Mouse (Mus musculus) intestine, embryonic 16.5 days (tissue): ENCODE results near the gene Ntrk2. TPM values are rescaled to one million over a fixed set of nuclear protein-coding genes. Genes with fewer than 3 reads are reported as not detected.

Experiments used
- ATAC-seq: fragments of 200-750 bp; cut with Nextera tagmentation; 2 replicates; pipeline ENCODE4 v1.8.0; 2017; ENCODE audit warnings: moderate TSS enrichment, moderate library complexity
- H3K27ac ChIP-seq: fragments of 300-500 bp; sonication (generic); 2 replicates; pipeline ENCODE4 v1.5.1; 2014; ENCODE audit warnings: mild to moderate bottlenecking, low read length
- H3K27me3 ChIP-seq: fragments of 300-500 bp; sonication (generic); replicated peaks from 2 replicates; pipeline ENCODE4 v1.6.1; 2014; ENCODE audit warnings: low read length, control low read depth, mixed read lengths; ENCODE audit not compliant: control insufficient read depth, insufficient read depth
- H3K36me3 ChIP-seq: fragments of 300-500 bp; sonication (generic); 2 replicates; pipeline ENCODE4 v1.6.1; 2014; ENCODE audit warnings: low read length, control low read depth; ENCODE audit not compliant: control insufficient read depth, insufficient read depth
- H3K4me1 ChIP-seq: fragments of 300-500 bp; sonication (generic); 2 replicates; pipeline ENCODE4 v1.6.1; 2014; ENCODE audit warnings: low read length, control low read depth, mixed read lengths; ENCODE audit not compliant: control insufficient read depth, insufficient read depth
- H3K4me2 ChIP-seq: fragments of 300-500 bp; sonication (generic); 2 replicates; pipeline ENCODE4 v1.6.1; 2014; ENCODE audit warnings: low read depth, low read length, control low read depth
- H3K4me3 ChIP-seq: fragments of 300-500 bp; sonication (generic); 2 replicates; pipeline ENCODE4 v1.5.1; 2014; ENCODE audit warnings: mild to moderate bottlenecking, low read length
- H3K9ac ChIP-seq: fragments of 300-500 bp; sonication (generic); 2 replicates; pipeline ENCODE4 v1.6.1; 2014; ENCODE audit warnings: low read depth, low read length
- H3K9me3 ChIP-seq: fragments of 300-500 bp; sonication (generic); 2 replicates; pipeline ENCODE4 v1.6.1; 2016; ENCODE audit warnings: low read length, control low read depth; ENCODE audit not compliant: control insufficient read depth
- WGBS: fragments of 180-500 bp; shearing (Covaris S2); extraction: QIAGEN DNeasy Blood & Tissue Kit; methylation state at CpG from one replicate; pipeline ENCODE4 v1.1.7; 2014; 5-methylcytosine and 5-hydroxymethylcytosine counted together
- polyA plus RNA-seq: library from polyadenylated mRNA; unstranded; fragments of >200 nt; fragmentation: Nextera tagmentation; extraction: Ambion mirVana; gene quantifications from 2 replicates; pipeline ENCODE4 v1.2.1, GENCODE M21; 2015

Ntrk2 gene
- polyA plus RNA-seq, 1 experiment from 2014 or later, result 0.87 TPM

DNA sequence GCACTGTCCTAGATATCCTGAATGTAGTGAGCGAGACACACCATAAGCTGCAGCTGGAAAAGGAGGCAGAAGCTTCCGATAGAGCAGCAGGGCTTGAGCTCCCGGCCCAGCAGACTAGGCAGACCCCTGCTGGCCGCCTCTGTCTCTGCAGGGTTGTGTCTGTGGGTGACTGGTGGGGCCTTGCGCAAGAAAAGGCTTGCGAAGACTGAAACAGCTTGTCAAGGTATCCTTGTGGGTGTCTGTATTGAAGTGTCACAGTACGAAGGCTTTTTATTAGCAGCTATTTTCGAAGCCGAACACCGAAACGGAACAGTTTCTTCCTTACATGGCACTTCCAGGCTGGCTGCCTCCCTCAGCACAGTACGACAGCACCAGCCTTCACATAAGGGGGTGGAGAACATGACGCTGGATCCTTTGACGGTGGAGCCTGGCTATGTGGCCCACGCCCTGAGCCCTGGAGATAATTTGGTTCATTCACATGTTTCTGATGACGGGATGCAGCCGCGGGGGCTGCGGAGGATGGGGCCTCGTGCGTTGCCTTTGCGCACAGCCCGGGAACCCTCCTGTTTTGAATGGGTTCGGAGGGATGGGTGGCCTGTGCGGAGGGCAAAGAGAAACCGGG is 267.4 kb downstream of the Ntrk2 start:
- no peak overlapping the region for H3K27ac ChIP-seq
- H3K4me3 ChIP-seq, result no peak overlapping the region
- H3K9ac ChIP-seq, result peak overlapping the region; percentile 0; the same call in 1 of the 2 replicates
- 24% methylated on average over 26 of the region's 26 CpGs for WGBS
- H3K36me3 ChIP-seq, result no peaks in the 10 kb centered on the region
- peaks cover 5% of the 10 kb centered on the region; the same call in 1 of the 2 replicates for H3K27me3 ChIP-seq
- H3K4me2 ChIP-seq, result peak overlapping the region; percentile 31; the same call in 1 of the 2 replicates
- H3K4me1 ChIP-seq, result no peaks in the 10 kb centered on the region
- no peaks in the 10 kb centered on the region for H3K9me3 ChIP-seq
- peak; percentile 75 for ATAC-seq

- no peak overlapping the region for H3K4me3 ChIP-seq
- no peak for ATAC-seq
- no peak overlapping the region for H3K27ac ChIP-seq
- no peaks in the 10 kb centered on the region for H3K4me1 ChIP-seq
- H3K27me3 ChIP-seq, result peaks cover 5% of the 10 kb centered on the region; the same call in 1 of the 2 replicates
- H3K36me3 ChIP-seq, result no peaks in the 10 kb centered on the region
- 46% methylated on average over 4 of the region's 4 CpGs for WGBS
- H3K4me2 ChIP-seq, result no peak overlapping the region
- H3K9me3 ChIP-seq, result no peaks in the 10 kb centered on the region
- no peak overlapping the region for H3K9ac ChIP-seq
Observed at GRCm38 (mm10) chr13:59076489-59076888, 270.1 kb downstream of the Ntrk2 start.

DNA sequence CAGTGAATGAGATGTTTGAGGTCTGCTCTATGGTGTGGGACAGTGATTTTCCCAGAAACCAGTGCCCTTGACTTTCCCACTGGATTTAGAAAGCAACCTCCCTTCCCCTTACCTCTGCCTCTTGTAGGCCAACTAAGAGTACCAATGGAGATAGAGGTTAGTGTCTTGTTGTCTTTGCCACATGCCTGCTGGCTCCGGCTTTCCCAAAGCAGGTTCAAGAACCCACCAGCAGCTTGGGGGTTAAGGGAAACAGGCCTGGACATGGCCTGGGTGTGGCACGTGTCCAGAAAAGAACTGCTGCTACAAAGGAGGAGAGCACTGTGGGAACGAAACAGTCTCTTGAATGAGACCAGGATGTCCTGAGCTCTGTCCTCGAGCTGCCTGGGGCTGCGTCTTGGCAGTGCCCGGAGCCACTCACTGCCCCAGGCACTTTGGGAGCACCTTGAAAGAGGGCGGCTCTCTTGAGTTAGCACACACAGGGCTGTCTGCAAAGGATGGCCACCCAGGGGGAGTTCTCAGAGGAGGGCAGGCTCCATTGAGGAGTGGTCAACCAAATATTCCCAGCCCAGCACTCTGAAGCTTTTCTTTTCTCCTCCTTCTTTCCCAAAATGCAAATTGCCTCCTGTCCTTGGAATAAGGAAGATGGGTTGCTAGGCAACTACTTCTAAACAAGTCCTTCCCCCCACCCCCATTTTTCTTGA is 273.5 kb downstream of the Ntrk2 start:
- Histone ChIP-seq H3K27ac (no peak overlapping the region), H3K4me1 (no peaks in the 10 kb centered on the region), H3K9me3 (no peaks in the 10 kb centered on the region), H3K4me2 (no peak overlapping the region), H3K27me3 (no peaks in the 10 kb centered on the region), H3K36me3 (no peaks in the 10 kb centered on the region), H3K9ac (no peak overlapping the region), H3K4me3 (no peak overlapping the region)
- no peak for ATAC-seq
- 60% methylated on average over 7 of the region's 7 CpGs for WGBS

DNA sequence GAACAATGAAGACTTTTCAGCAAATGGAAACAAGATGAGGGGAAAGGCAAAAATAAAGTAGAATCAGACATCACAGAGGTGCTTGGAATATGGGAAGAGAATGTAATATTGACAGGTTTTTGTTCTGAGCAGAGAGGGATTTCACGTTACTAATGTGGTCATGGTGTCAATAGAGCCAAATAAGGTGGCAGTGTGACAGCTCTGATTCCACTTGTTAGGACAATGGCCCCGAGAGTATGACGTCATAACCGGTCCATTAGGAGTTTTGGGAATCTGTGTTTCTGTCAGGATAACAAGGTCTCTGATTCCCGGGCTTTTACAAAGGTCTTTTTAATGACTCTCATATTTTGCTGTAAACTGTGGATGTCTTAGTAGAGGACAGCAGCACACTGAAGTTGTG is 274.1 kb downstream of the Ntrk2 start:
- no peaks in the 10 kb centered on the region for H3K9me3 ChIP-seq
- H3K4me1 ChIP-seq, result no peaks in the 10 kb centered on the region
- 76% methylated on average over 5 of the region's 5 CpGs for WGBS
- no peak overlapping the region for H3K27ac ChIP-seq
- no peaks in the 10 kb centered on the region for H3K36me3 ChIP-seq
- ATAC-seq, result no peak
- H3K4me2 ChIP-seq, result no peak overlapping the region
- no peaks in the 10 kb centered on the region for H3K27me3 ChIP-seq
- no peak overlapping the region for H3K9ac ChIP-seq
- no peak overlapping the region for H3K4me3 ChIP-seq

- no peak overlapping the region for H3K4me2 ChIP-seq
- H3K9ac ChIP-seq, result no peak overlapping the region
- H3K36me3 ChIP-seq, result no peaks in the 10 kb centered on the region
- no peaks in the 10 kb centered on the region for H3K4me1 ChIP-seq
- no peaks in the 10 kb centered on the region for H3K9me3 ChIP-seq
- no peak overlapping the region for H3K4me3 ChIP-seq
- 73% methylated on average over 4 of the region's 4 CpGs for WGBS
- no peak overlapping the region for H3K27ac ChIP-seq
- no peak for ATAC-seq
- H3K27me3 ChIP-seq, result no peaks in the 10 kb centered on the region
Observed at GRCm38 (mm10) chr13:59089016-59089415, 282.6 kb downstream of the Ntrk2 start.

GRCm38 (mm10) chr13:59091138-59091971 is 285.0 kb downstream of the Ntrk2 start:
- Histone ChIP-seq H3K4me3 (no peak overlapping the region), H3K4me2 (no peak overlapping the region), H3K27ac (no peak overlapping the region), H3K9ac (no peak overlapping the region), H3K27me3 (no peaks in the 10 kb centered on the region), H3K4me1 (no peaks in the 10 kb centered on the region; the same call in 1 of the 2 replicates), H3K9me3 (no peaks in the 10 kb centered on the region), H3K36me3 (no peaks in the 10 kb centered on the region)
- 57% methylated on average over 13 of the region's 13 CpGs for WGBS
- no peak for ATAC-seq

DNA sequence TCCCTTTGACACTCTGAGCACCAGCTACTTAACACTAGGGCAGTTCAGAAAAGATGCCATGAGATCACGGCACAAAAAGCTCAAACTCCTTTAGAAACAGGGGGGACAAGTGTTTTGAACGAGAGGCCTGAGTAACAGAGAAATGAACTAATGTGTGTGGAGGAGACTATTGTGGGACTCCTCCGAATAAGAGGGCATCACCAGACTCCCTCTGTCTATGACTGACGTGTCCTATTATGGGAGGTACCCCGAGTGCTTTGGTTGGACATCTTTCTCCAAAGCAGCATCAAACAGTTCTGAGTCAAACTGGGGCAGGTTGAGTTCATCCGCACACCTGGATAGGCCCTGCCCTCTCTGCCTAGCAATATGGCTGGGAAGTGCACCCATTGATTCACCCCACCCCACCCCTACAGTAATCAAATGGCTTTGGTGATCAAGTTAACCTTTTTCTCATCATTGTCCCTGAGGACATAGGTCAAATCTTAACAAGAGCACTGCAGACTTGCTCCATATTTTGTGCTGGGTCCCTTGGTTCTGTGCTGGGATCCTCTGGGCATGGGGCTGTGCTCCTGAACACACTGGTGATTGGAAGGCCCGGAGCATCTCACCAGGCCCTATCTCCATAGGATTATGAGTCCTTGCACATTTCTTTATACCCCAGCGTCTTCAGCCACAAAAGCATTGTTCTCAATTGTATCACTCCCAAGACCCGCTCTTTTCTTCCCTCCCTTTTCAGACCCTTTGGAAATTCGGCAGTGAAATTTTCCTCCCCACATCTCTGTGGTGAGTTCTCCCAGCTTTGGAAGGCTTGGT is 285.9 kb downstream of the Ntrk2 start:
- WGBS, result 71% methylated on average over 10 of the region's 10 CpGs
- ATAC-seq, result no peak
- Histone ChIP-seq H3K27me3 (no peaks in the 10 kb centered on the region), H3K4me2 (no peak overlapping the region), H3K9ac (no peak overlapping the region), H3K27ac (no peak overlapping the region), H3K4me1 (no peaks in the 10 kb centered on the region; the same call in 1 of the 2 replicates), H3K9me3 (no peaks in the 10 kb centered on the region), H3K36me3 (no peaks in the 10 kb centered on the region), H3K4me3 (no peak overlapping the region)

GRCm38 (mm10) chr13:59092858-59093154 is 286.4 kb downstream of the Ntrk2 start:
- no peak for ATAC-seq
- no peak overlapping the region for H3K4me2 ChIP-seq
- H3K9me3 ChIP-seq, result no peaks in the 10 kb centered on the region
- H3K27ac ChIP-seq, result no peak overlapping the region
- H3K4me1 ChIP-seq, result no peaks in the 10 kb centered on the region; the same call in 1 of the 2 replicates
- no peaks in the 10 kb centered on the region for H3K27me3 ChIP-seq
- no peak overlapping the region for H3K9ac ChIP-seq
- 16% methylated on average over 4 of the region's 4 CpGs for WGBS
- H3K36me3 ChIP-seq, result no peaks in the 10 kb centered on the region
- no peak overlapping the region for H3K4me3 ChIP-seq

- H3K9ac ChIP-seq, result no peak overlapping the region
- no peaks in the 10 kb centered on the region; the same call in 1 of the 2 replicates for H3K4me1 ChIP-seq
- no peak overlapping the region for H3K27ac ChIP-seq
- no peak for ATAC-seq
- no peak overlapping the region for H3K4me3 ChIP-seq
- 90% methylated on average over 7 of the region's 7 CpGs for WGBS
- H3K36me3 ChIP-seq, result no peaks in the 10 kb centered on the region
- no peak overlapping the region for H3K4me2 ChIP-seq
- no peaks in the 10 kb centered on the region for H3K27me3 ChIP-seq
- H3K9me3 ChIP-seq, result no peaks in the 10 kb centered on the region
Observed at GRCm38 (mm10) chr13:59094722-59095121, 288.4 kb downstream of the Ntrk2 start.
